Mouse (Mus musculus): ENCODE results near the gene Hoxd12. TPM values are rescaled to one million over a fixed set of nuclear protein-coding genes. Genes with fewer than 3 reads are reported as not detected.

The Hoxd12 gene
- polyA plus RNA-seq, 1 experiment, result not detected

GRCm38 (mm10) chr2:74724244-74725015, 49.6 kb downstream of the Hoxd12 start:
- peaks cover 67% of the 10 kb centered on the region for H3K27me3 ChIP-seq (ENCODE audit: control insufficient read depth, insufficient read depth, insufficient read length)
- no peaks in the 10 kb centered on the region for H3K79me2 ChIP-seq (ENCODE audit: control insufficient read depth, insufficient read depth)
- TF ChIP-seq FOSL1 (IDR thresholded peaks at IDR 0.05; ENCODE audit: insufficient read depth, low read length, poor library complexity, severe bottlenecking) (no peak), MYOD1 (IDR thresholded peaks at IDR 0.05; ENCODE audit: control insufficient read depth, insufficient read length, low read depth) (no peak)
- no peaks in the 10 kb centered on the region for H3K36me3 ChIP-seq (ENCODE audit: control insufficient read depth, insufficient read depth)
- H3ac ChIP-seq (ENCODE audit: control insufficient read depth, insufficient read length, low read depth), result no peak overlapping the region
- H3K4me3 ChIP-seq (ENCODE audit: insufficient read depth, poor library complexity, severe bottlenecking), result no peak overlapping the region
- H3K79me3 ChIP-seq (ENCODE audit: low read depth), result no peaks in the 10 kb centered on the region

GRCm38 (mm10) chr2:74725171-74725570, 50.4 kb downstream of the Hoxd12 start:
- Histone ChIP-seq H3ac (ENCODE audit: control insufficient read depth, insufficient read length, low read depth) (no peak overlapping the region), H3K36me3 (ENCODE audit: control insufficient read depth, insufficient read depth) (no peaks in the 10 kb centered on the region), H3K27me3 (ENCODE audit: control insufficient read depth, insufficient read depth, insufficient read length) (peaks cover 65% of the 10 kb centered on the region), H3K4me3 (ENCODE audit: insufficient read depth, poor library complexity, severe bottlenecking) (no peak overlapping the region), H3K79me3 (ENCODE audit: low read depth) (no peaks in the 10 kb centered on the region), H3K79me2 (ENCODE audit: control insufficient read depth, insufficient read depth) (no peaks in the 10 kb centered on the region)
- TF ChIP-seq CEBPB (IDR thresholded peaks at IDR 0.05; ENCODE audit: low read depth), result no peak
- no peak for TF ChIP-seq MYOD1 (IDR thresholded peaks at IDR 0.05; ENCODE audit: control insufficient read depth, insufficient read length, low read depth)
- TF ChIP-seq MAX (IDR thresholded peaks at IDR 0.05), result no peak
- no peak for TF ChIP-seq FOSL1 (IDR thresholded peaks at IDR 0.05; ENCODE audit: insufficient read depth, low read length, poor library complexity, severe bottlenecking)
- no peak for TF ChIP-seq MYOG (IDR thresholded peaks at IDR 0.05; ENCODE audit: control insufficient read depth, extremely low read depth, insufficient read length)
- no peak for TF ChIP-seq CTCF (IDR thresholded peaks at IDR 0.05; ENCODE audit: control insufficient read depth, insufficient read depth, insufficient read length)
- no peak for TF ChIP-seq USF1 (IDR thresholded peaks at IDR 0.05; ENCODE audit: low read depth)

- Histone ChIP-seq H3K79me2 (ENCODE audit: control insufficient read depth, insufficient read depth) (no peaks in the 10 kb centered on the region), H3ac (ENCODE audit: control insufficient read depth, insufficient read length, low read depth) (no peak within 1 kb of the TSS), H3K36me3 (ENCODE audit: control insufficient read depth, insufficient read depth) (no peaks in the 10 kb centered on the region), H3K79me3 (ENCODE audit: low read depth) (no peaks in the 10 kb centered on the region), H3K4me3 (ENCODE audit: insufficient read depth, poor library complexity, severe bottlenecking) (no peak within 1 kb of the TSS), H3K27me3 (ENCODE audit: control insufficient read depth, insufficient read depth, insufficient read length) (peaks cover 64% of the 10 kb centered on the region)
- TF ChIP-seq CEBPB (IDR thresholded peaks at IDR 0.05; ENCODE audit: low read depth) (no peak), MYOG (IDR thresholded peaks at IDR 0.05; ENCODE audit: control insufficient read depth, extremely low read depth, insufficient read length) (no peak), USF1 (IDR thresholded peaks at IDR 0.05; ENCODE audit: low read depth) (no peak), MYOD1 (IDR thresholded peaks at IDR 0.05; ENCODE audit: control insufficient read depth, insufficient read length, low read depth) (no peak), FOSL1 (IDR thresholded peaks at IDR 0.05; ENCODE audit: insufficient read depth, low read length, poor library complexity, severe bottlenecking) (no peak), MAX (IDR thresholded peaks at IDR 0.05) (no peak), CTCF (IDR thresholded peaks at IDR 0.05; ENCODE audit: control insufficient read depth, insufficient read depth, insufficient read length) (no peak)
Measured at GRCm38 (mm10) chr2:74726551-74726950, 51.7 kb downstream of the Hoxd12 start, which contains the start of gene Gm28230. Gene Gm28230 (plus strand): TSS chr2:74726728.

GRCm38 (mm10) chr2:74726973-74727639, 52.3 kb downstream of the Hoxd12 start:
- TF ChIP-seq USF1 (IDR thresholded peaks at IDR 0.05; ENCODE audit: low read depth), result peak; percentile 34
- no peak for TF ChIP-seq CTCF (IDR thresholded peaks at IDR 0.05; ENCODE audit: control insufficient read depth, insufficient read depth, insufficient read length)
- no peak overlapping the region for H3K4me3 ChIP-seq (ENCODE audit: insufficient read depth, poor library complexity, severe bottlenecking)
- H3K79me3 ChIP-seq (ENCODE audit: low read depth), result no peaks in the 10 kb centered on the region
- H3ac ChIP-seq (ENCODE audit: control insufficient read depth, insufficient read length, low read depth), result no peak overlapping the region
- H3K36me3 ChIP-seq (ENCODE audit: control insufficient read depth, insufficient read depth), result no peaks in the 10 kb centered on the region
- no peaks in the 10 kb centered on the region for H3K79me2 ChIP-seq (ENCODE audit: control insufficient read depth, insufficient read depth)
- peaks cover 68% of the 10 kb centered on the region for H3K27me3 ChIP-seq (ENCODE audit: control insufficient read depth, insufficient read depth, insufficient read length)

Small RNAs within 50 kb of the gene (microRNA-seq; reads per million reads assigned to microRNA genes)
- gene Gm44463 (ENCODE audit: borderline microRNAs expressed) (not detected), gene Mir10b (ENCODE audit: borderline microRNAs expressed) (0.36 reads per million)

Other genes with a start within 250 kb of the Hoxd12 start
- gene Lnpk, start 95.6 kb upstream of the Hoxd12 start, polyA plus RNA-seq (2012; fragmentation: generic; extraction: Trizol), result 7.1 TPM
- gene Evx2, start 15.5 kb upstream of the Hoxd12 start, polyA plus RNA-seq (2012; fragmentation: generic; extraction: Trizol), result not detected
- gene Hoxd13, start 6.7 kb upstream of the Hoxd12 start, polyA plus RNA-seq (2012; fragmentation: generic; extraction: Trizol), result not detected
- not detected for gene Hoxd11, start 4.5 kb downstream of the Hoxd12 start, polyA plus RNA-seq (2012; fragmentation: generic; extraction: Trizol)
- not detected for gene Hoxd10, start 16.9 kb downstream of the Hoxd12 start, polyA plus RNA-seq (2012; fragmentation: generic; extraction: Trizol)
- not detected for gene Hoxd9, start 22.7 kb downstream of the Hoxd12 start, polyA plus RNA-seq (2012; fragmentation: generic; extraction: Trizol)
- gene Hoxd8, start 29.6 kb downstream of the Hoxd12 start, polyA plus RNA-seq (2012; fragmentation: generic; extraction: Trizol), result not detected
- gene Hoxd3, start 36.9 kb downstream of the Hoxd12 start, polyA plus RNA-seq (2012; fragmentation: generic; extraction: Trizol), result not detected
- gene Hoxd4, start 36.9 kb downstream of the Hoxd12 start, polyA plus RNA-seq (2012; fragmentation: generic; extraction: Trizol), result not detected
- gene Gm28230, start 51.7 kb downstream of the Hoxd12 start, polyA plus RNA-seq (2012; fragmentation: generic; extraction: Trizol), result not detected
- gene Hoxd1, start 88.0 kb downstream of the Hoxd12 start, polyA plus RNA-seq (2012; fragmentation: generic; extraction: Trizol), result not detected
- gene Mtx2, start 150.8 kb downstream of the Hoxd12 start, polyA plus RNA-seq (2012; fragmentation: generic; extraction: Trizol), result 30.2 TPM